Mouse (Mus musculus) left cerebral cortex, adult 8-10 months (tissue): ENCODE measurements around the gene Gpatch4. TPM values are rescaled to one million over a fixed set of nuclear protein-coding genes. Genes with fewer than 3 reads are reported as not detected.

ENCODE experiments used
- DNase-seq, 2 experiments: peaks; one replicate each; pipeline ENCODE4 v3.0.0; 2022; ENCODE audit warnings: low spot score in 2 of 2
- total RNA-seq, 4 experiments: library from RNA; stranded (reverse); gene quantifications; 2 replicates each; pipeline ENCODE4 v1.2.4; 2022

The Gpatch4 gene
- total RNA-seq: 10 to 100 TPM; 16.7 to 19.5 (median 18.1) TPM

DNA sequence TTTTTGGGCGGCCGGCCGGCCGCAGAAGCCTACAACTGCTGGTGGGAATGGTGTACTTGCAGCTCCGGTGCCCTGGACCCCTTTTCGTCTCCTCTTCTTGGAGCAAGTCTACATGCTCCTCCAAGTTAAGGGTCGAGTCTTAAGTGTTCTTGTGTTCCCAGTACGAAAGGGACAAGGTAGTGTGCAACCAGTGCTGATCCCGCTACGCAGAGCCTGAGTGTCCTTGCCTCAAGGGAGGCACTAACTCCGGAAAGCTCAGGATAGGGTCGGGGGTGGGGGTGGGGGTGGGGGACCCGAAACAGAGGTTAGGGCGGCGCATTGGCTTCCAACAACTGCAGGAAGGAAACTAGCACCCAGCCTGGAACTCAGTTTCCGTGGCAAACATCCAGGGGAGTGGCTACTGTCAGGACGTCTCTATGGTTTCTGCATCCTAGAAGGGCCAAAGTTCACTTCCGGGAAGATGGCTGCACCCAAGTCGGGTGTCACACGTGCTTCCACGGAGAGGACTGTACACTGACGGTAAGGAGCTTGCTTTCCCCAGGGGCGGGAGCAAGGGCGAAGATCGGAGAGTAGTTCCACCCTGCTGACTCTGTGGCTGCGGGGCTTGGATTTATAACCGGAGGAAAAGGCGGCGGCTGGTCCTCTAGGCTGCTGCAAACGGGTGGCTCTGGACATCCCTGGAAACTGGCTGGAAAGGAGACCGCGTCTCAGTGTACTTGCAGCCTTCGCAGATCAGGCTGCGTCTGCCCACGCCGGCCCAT lies at the start of gene Gpatch4:
TSS of gene Gpatch4 (plus strand) at position 448 of the 761 bp plus-strand sequence.
- peak; percentile 67 to 88 for DNase-seq

DNA sequence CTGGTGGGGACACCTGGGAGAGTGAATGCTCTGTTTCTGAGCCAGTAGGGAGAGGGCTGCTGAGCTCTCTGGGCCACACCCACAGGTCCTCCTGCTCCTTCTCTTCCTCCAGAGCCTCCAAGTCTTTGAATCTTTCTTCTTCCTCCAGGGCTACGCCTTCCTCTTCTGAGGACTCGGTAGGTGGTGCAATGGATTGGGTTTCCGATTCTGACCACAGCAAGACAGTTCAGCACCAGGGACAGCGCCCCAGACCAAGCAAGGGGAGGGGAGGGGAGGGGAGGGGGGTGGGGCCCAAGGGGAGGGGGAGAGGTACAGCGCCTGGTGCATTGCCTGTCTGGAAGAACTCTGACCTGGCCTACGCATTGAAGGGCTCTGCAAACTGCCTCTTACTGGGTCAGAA lies 49.5 kb upstream of the Gpatch4 start:
- no peak for DNase-seq

DNA sequence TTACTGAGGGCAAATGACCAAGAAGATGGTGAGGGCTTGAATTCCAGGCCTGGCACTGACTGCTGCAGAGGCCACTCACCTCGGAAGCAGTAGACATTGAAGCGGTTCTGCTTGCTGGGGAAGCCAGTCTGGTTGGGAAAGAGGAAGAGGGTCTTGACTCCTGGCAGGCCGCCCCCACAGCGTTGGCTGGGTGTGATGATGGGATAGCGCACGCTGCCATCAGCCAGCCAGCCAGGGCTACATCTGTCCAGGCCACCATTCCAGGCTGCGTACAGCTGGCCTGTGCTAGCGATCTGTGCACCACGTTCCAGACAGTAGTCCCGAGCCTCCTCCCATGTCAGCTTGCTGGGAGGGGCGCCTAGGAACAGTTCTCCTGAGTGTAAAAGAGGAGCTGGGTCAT lies 47.6 kb upstream of the Gpatch4 start:
- no peak for DNase-seq

DNA sequence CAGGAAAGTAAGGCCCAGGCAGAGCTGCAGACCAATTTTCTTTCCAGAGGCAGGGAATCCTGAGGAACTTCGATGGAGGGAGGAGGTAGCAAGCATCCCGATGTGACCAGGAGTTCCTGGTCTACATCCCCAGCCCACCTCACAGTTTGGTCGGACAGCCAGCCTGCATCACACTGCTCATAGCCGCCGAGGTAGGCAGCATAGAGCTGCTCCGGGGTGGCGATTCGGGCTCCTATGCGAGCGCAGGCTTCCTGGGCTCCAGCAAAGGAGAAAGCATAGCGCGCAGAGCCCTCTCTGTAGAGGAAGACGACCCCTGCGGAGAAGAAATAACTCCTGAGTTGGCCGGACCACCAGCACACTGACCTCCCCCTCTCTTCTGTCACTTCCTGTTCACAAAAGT lies 46.5 kb upstream of the Gpatch4 start:
- DNase-seq: no peak

DNA sequence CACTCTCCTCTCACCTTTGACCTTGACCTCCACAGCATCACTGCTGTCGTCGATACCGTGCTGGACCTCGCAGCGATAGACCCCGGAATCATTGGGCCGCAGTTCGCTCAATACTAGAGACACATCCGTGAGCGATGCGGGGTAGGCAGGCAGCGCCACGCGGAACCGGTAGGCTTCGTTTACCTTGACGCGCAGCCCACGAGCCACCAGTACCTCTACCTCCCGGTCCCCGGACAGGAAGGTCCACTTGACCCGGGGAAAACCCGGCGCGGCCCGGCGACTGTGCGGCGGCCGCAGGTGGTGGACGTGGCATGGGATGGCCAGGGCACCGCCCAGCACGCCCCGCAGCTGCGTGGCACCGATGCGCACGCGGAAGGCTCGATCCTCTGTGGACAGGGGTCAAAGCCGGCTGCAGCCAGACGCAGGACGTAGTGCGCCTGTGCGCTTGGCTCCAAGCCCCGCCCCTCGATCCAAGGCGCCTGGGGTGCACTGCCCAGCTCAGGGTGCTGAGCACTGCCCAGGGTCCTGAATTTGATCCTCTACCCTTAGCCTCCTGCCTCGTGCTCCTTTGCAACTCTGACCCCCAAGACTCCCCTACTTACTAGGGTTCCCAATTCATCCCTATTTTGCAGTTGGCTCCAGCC lies 45.8 kb upstream of the Gpatch4 start:
- DNase-seq: no peak

DNA sequence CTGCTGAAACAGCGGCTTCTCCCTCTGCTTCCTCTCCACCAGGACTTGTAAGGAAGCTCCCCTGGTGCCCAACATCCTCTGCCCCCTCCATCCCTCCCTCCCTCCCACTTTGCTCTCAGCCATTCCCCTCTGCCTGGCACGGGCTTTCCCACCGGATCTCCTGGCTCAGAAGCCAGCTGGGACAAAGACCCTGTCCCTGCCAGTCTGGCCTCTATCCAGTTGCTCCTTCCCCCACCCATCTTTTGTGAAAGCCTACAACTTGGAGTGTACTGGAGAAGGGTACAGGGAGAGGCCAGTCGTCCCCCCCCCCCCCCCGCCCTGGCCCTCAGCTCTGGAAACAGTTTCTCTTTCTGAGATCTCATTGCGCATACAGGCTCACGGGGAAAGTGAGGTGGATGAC lies 44.2 kb upstream of the Gpatch4 start:
- DNase-seq: peak in 1 of 2 experiments; percentile 69

DNA sequence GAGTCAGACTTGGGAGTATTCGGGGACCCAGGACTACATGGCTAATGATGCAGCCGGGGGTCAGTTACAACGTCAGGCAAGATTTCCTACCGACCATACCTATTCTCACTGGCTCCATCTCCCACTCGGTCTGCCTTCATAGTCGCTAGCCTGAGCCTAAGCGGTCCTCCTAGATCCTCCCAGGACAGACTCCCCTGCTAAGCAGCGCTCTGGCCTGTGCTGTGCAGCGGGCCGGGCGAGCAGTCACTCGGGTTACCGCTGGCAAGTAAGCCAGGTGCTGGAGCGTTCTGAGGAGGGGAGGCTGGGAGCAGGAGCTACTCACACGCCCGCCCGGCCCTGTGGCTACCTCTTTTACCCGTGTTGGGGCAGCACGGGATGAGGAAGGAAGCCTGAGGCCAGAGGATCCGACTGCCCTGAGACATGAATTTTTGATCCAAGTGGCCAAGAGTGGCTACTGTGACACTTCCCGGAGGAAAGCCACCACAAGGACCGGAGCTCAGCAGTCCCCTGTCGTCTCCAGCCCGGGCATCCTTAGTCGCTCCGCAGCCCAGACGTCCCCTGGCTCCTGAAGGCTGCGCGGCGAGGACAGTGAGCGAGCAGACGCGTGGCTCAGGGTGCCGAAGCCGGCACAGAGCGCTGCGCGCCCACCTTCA lies 43.5 kb upstream of the Gpatch4 start:
- no peak for DNase-seq

DNA sequence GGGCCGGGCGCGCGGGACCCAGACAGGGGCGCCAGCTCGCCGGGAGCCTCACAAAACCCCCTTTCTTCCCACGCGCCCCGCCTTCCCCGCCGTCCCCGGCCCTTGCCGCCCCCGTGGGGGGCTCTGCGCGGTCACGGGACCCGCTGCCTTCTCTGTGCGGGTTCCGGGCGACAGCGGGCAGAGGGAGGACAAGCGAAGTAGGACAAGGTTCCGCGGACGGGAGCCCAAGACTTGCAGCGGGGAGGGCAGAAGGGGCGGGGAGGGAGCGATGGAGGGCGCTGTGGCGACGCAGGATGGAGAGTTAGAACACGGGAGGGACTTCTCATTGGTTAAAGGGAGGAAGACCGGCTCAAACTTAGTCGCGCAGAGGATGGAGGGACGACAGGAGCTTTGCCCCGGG lies 42.7 kb upstream of the Gpatch4 start, which contains the start of gene Bcan:
TSS of gene Bcan (minus strand) at position 50 of the 400 bp plus-strand sequence.
- DNase-seq: peak in 1 of 2 experiments; percentile 62

DNA sequence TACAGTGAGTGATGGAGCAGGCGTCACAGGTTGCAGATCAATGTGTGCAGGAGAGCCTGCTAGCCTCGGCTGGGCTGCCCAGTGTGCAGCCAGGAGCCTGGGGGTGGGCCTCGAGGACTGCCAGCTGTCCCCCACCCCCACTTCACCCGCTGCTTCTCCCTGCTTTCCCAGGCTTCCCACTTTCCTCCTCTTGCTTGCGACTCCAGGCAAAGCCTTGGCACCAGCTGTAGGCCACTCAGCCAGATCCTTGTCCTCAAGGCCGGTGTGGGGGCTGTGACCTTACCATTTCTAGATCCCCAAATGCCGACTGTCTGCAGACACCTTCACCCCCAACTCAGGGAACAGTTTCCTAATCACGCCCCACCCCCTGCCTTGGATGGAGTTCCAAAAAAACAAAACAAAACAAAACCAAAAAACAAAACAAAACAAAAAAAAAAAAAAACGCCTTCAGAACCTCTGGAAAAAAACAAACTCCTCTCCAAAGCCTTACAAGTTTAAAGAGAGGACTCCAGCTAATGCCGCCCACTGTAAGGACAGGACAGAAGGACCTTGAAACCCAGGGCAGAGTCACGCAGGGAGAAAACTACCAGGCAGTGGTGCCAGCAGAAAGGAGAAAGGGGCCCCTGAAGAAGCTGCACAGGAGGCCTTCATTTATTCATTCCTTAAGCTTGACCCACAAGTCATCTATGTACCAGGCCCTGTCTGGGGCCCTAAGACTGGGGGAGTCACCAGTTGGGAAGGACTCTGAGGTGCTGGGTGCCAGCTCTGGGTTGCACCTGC lies 41.9 kb upstream of the Gpatch4 start:
- DNase-seq: peak in 1 of 2 experiments; percentile 54

DNA sequence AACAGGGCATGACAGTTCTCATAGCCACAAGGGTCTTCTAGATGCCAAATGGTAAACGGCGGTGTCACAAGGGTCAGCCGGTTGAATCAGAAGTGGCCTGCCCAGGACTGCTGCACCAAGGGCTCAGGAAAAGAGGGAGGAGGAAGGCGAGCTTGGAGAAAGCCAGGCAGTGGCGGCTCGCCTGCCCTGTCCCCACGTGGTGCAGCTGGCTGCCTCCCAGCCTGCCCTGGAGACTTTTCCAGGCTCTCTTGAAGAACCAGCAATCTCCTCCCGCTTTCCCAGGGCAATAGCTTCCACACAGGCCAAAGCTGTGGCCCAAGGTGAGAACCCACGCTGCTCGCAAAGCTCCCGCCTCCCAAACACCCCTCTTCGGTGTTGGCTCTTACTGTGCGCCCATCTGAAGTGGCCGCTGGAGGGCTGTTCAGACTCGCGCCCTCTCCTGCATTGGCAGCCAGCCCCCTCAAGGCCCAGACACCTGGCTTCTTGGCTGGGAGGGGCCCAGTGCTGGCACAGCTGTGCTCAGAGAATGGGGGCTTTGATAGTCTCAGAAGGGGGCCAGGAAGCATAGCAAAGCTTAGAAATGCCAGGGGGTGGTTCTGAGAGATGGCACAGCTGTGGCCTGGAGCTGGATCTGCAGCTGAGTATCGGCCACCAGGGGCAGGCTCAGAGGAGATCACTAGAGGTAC lies 40.5 kb upstream of the Gpatch4 start:
- DNase-seq: no peak

DNA sequence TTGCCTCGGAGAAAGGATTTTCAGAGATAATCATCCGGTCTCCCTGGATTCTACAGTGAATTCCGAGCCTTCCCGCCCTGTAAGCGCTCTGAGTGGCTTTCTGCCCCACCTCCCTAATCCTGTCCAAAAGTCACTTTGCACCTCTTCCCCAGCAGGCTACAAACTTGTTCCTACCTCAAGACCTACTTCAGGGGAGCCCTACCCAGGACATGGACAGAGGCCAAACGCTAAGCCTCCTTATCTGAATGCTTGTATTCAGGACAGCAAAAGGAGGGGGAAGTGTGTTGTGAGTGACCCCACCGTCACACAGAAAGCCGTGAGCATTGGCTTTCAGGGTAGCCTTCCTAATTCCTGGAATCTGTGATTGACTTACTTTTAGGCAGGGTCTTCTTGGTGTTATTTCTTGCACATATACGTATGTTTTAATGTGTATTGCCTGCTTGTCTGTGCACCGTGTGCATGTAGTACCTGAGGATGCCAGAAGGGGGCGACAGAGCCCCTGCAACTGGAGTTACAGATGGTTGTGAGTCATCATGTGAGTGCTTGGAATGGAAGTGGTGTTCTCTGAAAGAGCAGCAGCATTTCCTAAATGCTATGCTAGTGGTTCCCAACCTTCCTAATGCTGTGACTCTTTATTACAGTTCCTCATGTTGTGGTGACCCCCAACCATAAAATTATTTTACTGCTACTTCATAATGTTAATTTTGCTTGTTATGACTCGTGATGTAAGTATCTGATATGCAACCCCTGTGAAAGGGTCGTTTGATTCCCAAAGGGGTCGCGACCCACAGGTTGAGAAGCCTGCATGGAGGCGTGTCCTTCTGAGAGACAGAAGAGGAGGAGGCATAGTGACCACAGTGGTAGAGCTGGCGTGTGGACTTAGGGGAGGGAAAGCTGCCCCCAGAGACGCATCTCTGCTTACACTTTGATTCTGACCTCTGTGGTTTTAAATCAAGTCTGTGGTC lies 36.8 kb upstream of the Gpatch4 start:
- no peak for DNase-seq

DNA sequence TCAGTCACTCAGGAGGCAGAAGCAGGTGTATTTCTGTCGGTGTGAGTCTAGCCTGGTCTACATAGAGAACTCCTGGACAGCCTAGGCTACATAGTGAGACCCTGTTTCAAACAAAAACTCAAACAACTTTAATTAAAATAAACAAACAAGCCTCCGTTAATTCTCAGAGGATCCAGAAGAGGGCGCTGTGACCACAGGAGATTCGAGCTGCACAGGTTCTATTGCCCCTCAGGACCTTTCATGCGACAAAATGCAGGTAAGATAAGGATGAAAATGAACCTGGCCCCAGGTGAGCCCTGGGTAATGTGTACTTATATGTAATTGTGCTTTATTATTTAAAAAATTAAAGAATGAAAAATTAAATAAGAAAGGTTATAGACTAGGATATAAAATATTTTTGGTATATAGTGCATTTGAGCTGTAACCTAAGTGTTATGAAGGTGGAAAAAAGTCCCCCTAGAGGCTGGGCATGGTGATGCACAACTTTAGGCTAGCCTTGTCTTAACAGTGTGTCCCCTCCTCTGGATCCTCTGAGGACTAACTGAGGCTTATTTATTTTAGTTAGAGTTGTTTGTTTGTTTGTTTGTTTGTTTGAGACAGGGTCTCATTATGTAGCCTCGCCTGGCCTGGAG lies 32.2 kb upstream of the Gpatch4 start:
- no peak for DNase-seq

DNA sequence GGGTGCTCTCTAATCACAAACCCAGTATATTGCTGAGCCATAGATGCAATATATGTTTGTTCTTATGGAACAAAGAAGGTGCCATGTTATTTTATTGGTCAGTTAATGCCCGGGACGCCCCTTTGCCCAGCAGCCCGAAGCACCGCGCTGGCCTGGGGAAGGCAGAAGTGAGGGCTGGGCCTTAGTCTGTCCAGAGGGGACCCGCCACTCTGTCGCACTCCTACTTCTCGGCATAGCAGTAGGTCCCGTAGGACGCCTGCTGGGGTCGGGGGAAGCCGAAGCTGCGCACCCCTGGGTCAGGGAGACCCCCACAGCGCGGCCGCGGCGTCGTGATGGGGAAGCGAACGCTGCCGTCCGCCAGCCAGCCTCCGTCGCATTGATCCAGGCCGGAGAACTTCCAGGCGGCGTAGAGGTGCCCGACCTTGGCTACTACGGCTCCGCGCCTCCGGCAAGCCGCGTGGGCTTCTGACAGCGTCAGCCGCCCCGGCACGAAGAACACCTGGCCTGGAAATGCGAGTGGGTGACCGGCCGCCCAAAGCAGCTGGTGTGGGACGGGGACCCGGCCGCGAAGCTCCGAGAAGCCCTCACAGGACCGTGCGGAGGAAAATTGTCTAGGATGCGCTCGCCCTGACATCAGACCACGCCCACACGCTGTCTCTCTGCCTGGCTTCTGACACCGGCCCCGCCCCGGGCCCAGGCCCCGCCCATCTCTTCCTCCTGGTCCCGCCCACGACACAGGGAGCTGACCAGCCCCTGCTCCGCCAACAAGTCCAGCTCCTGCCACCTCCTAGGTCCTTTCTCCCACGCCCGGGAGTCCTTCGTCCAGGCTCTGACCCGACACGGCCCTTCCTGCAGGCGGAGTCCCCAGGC lies 20.4 kb upstream of the Gpatch4 start:
- peak; percentile 61 to 82 for DNase-seq

DNA sequence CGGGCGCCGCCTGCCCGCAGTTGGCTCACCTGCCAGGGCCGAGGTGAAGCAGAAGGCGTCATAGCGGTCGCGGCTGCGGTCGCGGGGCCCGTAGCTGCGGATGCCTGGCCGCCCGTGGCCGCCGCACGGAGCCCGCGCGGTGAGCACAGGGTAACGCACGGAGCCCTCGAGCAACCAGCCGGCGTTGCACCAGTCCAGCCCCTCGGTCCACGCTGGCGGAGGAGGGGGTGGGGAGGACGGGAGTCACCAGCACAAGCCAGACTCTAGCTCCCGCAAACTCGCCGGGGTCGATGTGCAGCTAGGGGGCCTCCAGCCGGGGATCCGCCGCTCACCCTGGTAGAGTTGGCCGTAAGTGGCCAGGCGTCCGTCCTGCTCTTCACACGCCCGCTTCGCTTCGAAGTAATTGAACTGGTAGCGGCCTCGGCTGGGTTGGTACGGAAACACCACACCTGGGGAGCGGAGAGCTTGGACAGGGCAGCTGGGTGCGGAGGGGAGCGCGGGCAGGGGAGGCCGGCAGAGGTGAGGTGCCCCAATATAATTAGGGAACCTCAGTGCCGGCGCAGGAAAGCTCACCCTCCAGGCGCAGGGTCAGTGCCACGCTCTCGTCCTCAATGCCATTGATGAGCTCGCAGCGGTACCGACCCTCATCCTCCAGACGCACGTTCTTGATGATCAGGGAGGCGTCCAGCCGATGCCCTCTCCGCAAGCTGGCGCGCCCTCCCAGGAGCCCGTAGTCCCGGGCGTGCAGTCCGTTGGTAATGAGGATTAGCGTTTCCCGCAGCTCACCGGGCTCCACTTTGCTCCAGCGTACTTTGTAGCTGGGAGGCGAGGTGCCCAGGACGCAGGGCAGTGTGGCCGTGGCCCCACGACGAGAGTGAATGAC lies 19.5 kb upstream of the Gpatch4 start:
- DNase-seq: no peak

DNA sequence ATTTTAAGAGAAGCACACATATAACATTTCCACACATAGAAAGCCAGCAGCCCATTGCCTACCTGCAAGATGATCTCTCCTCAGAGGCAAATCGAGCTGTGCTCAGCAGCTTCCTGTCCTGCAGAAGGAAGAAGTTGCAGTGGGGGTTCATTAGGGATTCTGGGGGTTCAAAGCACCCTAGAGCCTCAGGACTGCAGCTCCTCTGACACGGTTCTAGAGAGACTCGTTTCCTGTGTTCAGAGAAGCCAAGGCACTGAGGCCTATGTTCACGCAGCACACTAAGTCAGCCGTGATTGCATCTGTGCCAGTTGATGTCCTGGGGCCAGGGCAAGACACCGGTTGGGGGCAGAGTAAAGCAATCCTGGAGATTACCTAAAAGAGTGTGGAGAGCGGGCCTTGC lies 16.1 kb upstream of the Gpatch4 start:
- DNase-seq: no peak

DNA sequence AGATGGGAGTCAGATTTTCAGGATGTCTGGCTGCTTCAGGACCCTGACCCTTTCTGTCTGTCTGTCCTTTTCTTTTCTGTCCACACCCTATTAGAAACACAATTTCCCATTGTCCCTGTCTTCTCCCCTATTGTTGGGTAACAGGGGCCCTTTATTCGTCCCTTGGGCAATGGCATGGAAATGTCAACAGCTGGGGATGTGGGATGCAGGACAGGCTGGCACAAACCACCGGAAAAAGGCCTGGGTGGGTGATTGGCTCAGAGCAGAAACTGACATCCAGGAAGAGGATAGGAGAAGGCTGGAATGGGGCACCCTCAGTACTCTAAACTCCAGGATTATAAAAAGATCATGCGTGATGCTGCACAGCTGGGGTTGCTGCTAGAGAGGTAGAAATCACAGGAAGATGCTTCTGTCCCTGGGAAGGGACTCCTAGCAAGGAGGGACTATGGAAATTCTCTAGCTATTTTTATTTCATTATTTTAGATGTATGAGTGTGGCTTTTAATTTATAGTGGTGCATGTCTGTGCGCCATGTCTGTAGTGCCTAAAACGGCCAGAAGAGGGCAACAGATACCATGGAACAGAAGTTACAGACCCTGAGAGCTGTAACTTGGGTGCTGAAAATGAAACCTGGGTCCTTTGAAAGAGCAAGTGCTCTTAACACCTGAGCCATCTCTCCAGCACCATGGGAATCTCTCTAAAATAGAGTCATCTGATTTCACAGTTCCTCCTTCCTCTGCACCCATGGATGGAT lies 15.3 kb upstream of the Gpatch4 start, which contains the start of gene Hapln2:
TSS of gene Hapln2 (minus strand) at position 150 of the 753 bp plus-strand sequence.
- DNase-seq: peak in 1 of 2 experiments; percentile 30
